Mouse (Mus musculus): Measurements from ENCODE around the gene Uhrf1. TPM values are rescaled to one million over a fixed set of nuclear protein-coding genes. Genes with fewer than 3 reads are reported as not detected.

Gene Uhrf1
- polyA plus RNA-seq, 1 experiment: 109 TPM

- no peaks in the 10 kb centered on the region; the same call in 1 of the 2 replicates for H3K4me1 ChIP-seq (ENCODE audit: control insufficient read depth, insufficient read depth, low read length)
- 82% methylated on average over 6 of the region's 6 CpGs for WGBS
These were observed 5.0 kb downstream of the Uhrf1 start for GRCm38 (mm10) chr17:56308088-56308487.

GRCm38 (mm10) chr17:56309191-56309945 is 6.2 kb downstream of the Uhrf1 start:
- peak overlapping the region; percentile 77 for H3K27ac ChIP-seq (ENCODE audit: control insufficient read depth, insufficient read depth, low read depth, low read length, poor library complexity)
- TF ChIP-seq CTCF (IDR thresholded peaks at IDR 0.05; ENCODE audit: control insufficient read depth, insufficient read depth, low read length): no peak
- no peak for TF ChIP-seq POLR2A (IDR thresholded peaks at IDR 0.05; ENCODE audit: borderline replicate concordance, control insufficient read depth, low read depth, low read length)

More at GRCm38 (mm10) chr17:56308088-56308487, 5.0 kb downstream of the Uhrf1 start:
- Histone ChIP-seq H3K27ac (ENCODE audit: control insufficient read depth, insufficient read depth, low read depth, low read length, poor library complexity) (peak overlapping the region; percentile 19; the same call in 1 of the 2 replicates), H3K4me3 (replicated peaks; ENCODE audit: control insufficient read depth, low read depth, low read length) (no peak overlapping the region)
- no peak for TF ChIP-seq POLR2A (IDR thresholded peaks at IDR 0.05; ENCODE audit: borderline replicate concordance, control insufficient read depth, low read depth, low read length)
- TF ChIP-seq CTCF (IDR thresholded peaks at IDR 0.05; ENCODE audit: control insufficient read depth, insufficient read depth, low read length): no peak

GRCm38 (mm10) chr17:56324419-56324818 is 21.3 kb downstream of the Uhrf1 start:
- no peak for TF ChIP-seq POLR2A (IDR thresholded peaks at IDR 0.05; ENCODE audit: borderline replicate concordance, control insufficient read depth, low read depth, low read length)
- no peak for TF ChIP-seq CTCF (IDR thresholded peaks at IDR 0.05; ENCODE audit: control insufficient read depth, insufficient read depth, low read length)
- Histone ChIP-seq H3K4me3 (replicated peaks; ENCODE audit: control insufficient read depth, low read depth, low read length) (no peak overlapping the region), H3K27ac (ENCODE audit: control insufficient read depth, insufficient read depth, low read depth, low read length, poor library complexity) (no peak overlapping the region), H3K4me1 (ENCODE audit: control insufficient read depth, insufficient read depth, low read length) (peaks cover 1% of the 10 kb centered on the region; the same call in 1 of the 2 replicates)
- WGBS: 64% methylated on average over 3 of the region's 3 CpGs

More at GRCm38 (mm10) chr17:56309191-56309945, 6.2 kb downstream of the Uhrf1 start:
- no peaks in the 10 kb centered on the region; the same call in 1 of the 2 replicates for H3K4me1 ChIP-seq (ENCODE audit: control insufficient read depth, insufficient read depth, low read length)
- WGBS: 81% methylated on average over 15 of the region's 15 CpGs
- H3K4me3 ChIP-seq (replicated peaks; ENCODE audit: control insufficient read depth, low read depth, low read length): no peak overlapping the region

GRCm38 (mm10) chr17:56325450-56326152 is 22.5 kb downstream of the Uhrf1 start, which contains the start of gene Kdm4b:
Gene Kdm4b, plus strand, starts transcription at chr17:56326062.
- Histone ChIP-seq H3K4me1 (ENCODE audit: control insufficient read depth, insufficient read depth, low read length) (peaks cover 1% of the 10 kb centered on the region; the same call in 1 of the 2 replicates), H3K27ac (ENCODE audit: control insufficient read depth, insufficient read depth, low read depth, low read length, poor library complexity) (peak within 1 kb of the TSS; percentile 93), H3K4me3 (replicated peaks; ENCODE audit: control insufficient read depth, low read depth, low read length) (peak within 1 kb of the TSS; percentile 66)
- peak; percentile 2; the same call in 1 of the 2 replicates for TF ChIP-seq CTCF (IDR thresholded peaks at IDR 0.05; ENCODE audit: control insufficient read depth, insufficient read depth, low read length)
- TF ChIP-seq POLR2A (IDR thresholded peaks at IDR 0.05; ENCODE audit: borderline replicate concordance, control insufficient read depth, low read depth, low read length): peak; percentile 45; the same call in 1 of the 2 replicates
- under 1% methylated on average over 57 of the region's 57 CpGs for WGBS

GRCm38 (mm10) chr17:56326153-56327147 is 23.3 kb downstream of the Uhrf1 start:
- H3K4me1 ChIP-seq (ENCODE audit: control insufficient read depth, insufficient read depth, low read length): peaks cover 1% of the 10 kb centered on the region; the same call in 1 of the 2 replicates
- no peak for TF ChIP-seq POLR2A (IDR thresholded peaks at IDR 0.05; ENCODE audit: borderline replicate concordance, control insufficient read depth, low read depth, low read length)
- TF ChIP-seq CTCF (IDR thresholded peaks at IDR 0.05; ENCODE audit: control insufficient read depth, insufficient read depth, low read length): no peak
- WGBS: 3% methylated on average over 67 of the region's 67 CpGs
- peak overlapping the region; percentile 66 for H3K4me3 ChIP-seq (replicated peaks; ENCODE audit: control insufficient read depth, low read depth, low read length)
- peak overlapping the region; percentile 93 for H3K27ac ChIP-seq (ENCODE audit: control insufficient read depth, insufficient read depth, low read depth, low read length, poor library complexity)

- no peak overlapping the region for H3K27ac ChIP-seq (ENCODE audit: control insufficient read depth, insufficient read depth, low read depth, low read length, poor library complexity)
- no peak for TF ChIP-seq CTCF (IDR thresholded peaks at IDR 0.05; ENCODE audit: control insufficient read depth, insufficient read depth, low read length)
- no peak for TF ChIP-seq POLR2A (IDR thresholded peaks at IDR 0.05; ENCODE audit: borderline replicate concordance, control insufficient read depth, low read depth, low read length)
- H3K4me3 ChIP-seq (replicated peaks; ENCODE audit: control insufficient read depth, low read depth, low read length): no peak overlapping the region
- peaks cover 1% of the 10 kb centered on the region; the same call in 1 of the 2 replicates for H3K4me1 ChIP-seq (ENCODE audit: control insufficient read depth, insufficient read depth, low read length)
These were observed 26.1 kb downstream of the Uhrf1 start for GRCm38 (mm10) chr17:56329267-56329666.

GRCm38 (mm10) chr17:56330345-56330744 is 27.2 kb downstream of the Uhrf1 start:
- H3K4me1 ChIP-seq (ENCODE audit: control insufficient read depth, insufficient read depth, low read length): peaks cover 1% of the 10 kb centered on the region; the same call in 1 of the 2 replicates
- TF ChIP-seq CTCF (IDR thresholded peaks at IDR 0.05; ENCODE audit: control insufficient read depth, insufficient read depth, low read length) (no peak), POLR2A (IDR thresholded peaks at IDR 0.05; ENCODE audit: borderline replicate concordance, control insufficient read depth, low read depth, low read length) (no peak)
- H3K4me3 ChIP-seq (replicated peaks; ENCODE audit: control insufficient read depth, low read depth, low read length): no peak overlapping the region
- no peak overlapping the region for H3K27ac ChIP-seq (ENCODE audit: control insufficient read depth, insufficient read depth, low read depth, low read length, poor library complexity)
- 41% methylated on average over 3 of the region's 3 CpGs for WGBS
